Mouse (Mus musculus) bone marrow, adult 2 months (tissue): ENCODE results near the gene Klri2.
"Not testable (repeated sequence)": the region's sequence is repeated elsewhere in the genome, so short reads cannot be mapped to it uniquely, and the experiment has no call there.

Experiments
- CTCF ChIP-seq: fragments of 200-500 bp; IDR thresholded peaks from 2 replicates; pipeline ENCODE4 v1.5.1; 2011; ENCODE audit warnings: low read length, control low read depth; ENCODE audit not compliant: control insufficient read depth, insufficient read depth
- POLR2A ChIP-seq: fragments of 200-500 bp; IDR thresholded peaks from 2 replicates; pipeline ENCODE4 v1.6.1; 2011; ENCODE audit warnings: low read depth, mild to moderate bottlenecking, control low read depth, low read length, borderline replicate concordance; ENCODE audit not compliant: control insufficient read depth

- TF ChIP-seq CTCF, POLR2A: not testable (repeated sequence)
These were observed 43.9 kb upstream of the Klri2 start, which contains the start of gene Gm156 for GRCm38 (mm10) chr6:129784170-129784569.
